Mouse (Mus musculus) heart, embryonic 12.5 days (tissue): ENCODE data around the gene Zdhhc8. TPM values are rescaled to one million over a fixed set of nuclear protein-coding genes. Genes with fewer than 3 reads are reported as not detected.

Source experiments
- ATAC-seq: fragments of 200-750 bp; cut with Nextera tagmentation; 2 replicates; pipeline ENCODE4 v1.8.0; 2017; ENCODE audit warnings: moderate TSS enrichment, moderate library complexity; ENCODE audit not compliant: insufficient number of reproducible peaks, low FRiP score
- H3K27ac ChIP-seq: fragments of 300-500 bp; sonication (generic); 2 replicates; pipeline ENCODE4 v1.5.1; 2016; ENCODE audit warnings: mild to moderate bottlenecking, moderate library complexity; ENCODE audit not compliant: poor library complexity, severe bottlenecking
- H3K27me3 ChIP-seq: fragments of 300-500 bp; sonication (generic); replicated peaks from 2 replicates; pipeline ENCODE4 v1.6.1; 2016; ENCODE audit warnings: mild to moderate bottlenecking, moderate library complexity
- H3K36me3 ChIP-seq: fragments of 300-500 bp; sonication (generic); 2 replicates; pipeline ENCODE4 v1.6.1; 2016; ENCODE audit warnings: mild to moderate bottlenecking, moderate library complexity
- H3K4me1 ChIP-seq: fragments of 300-500 bp; sonication (generic); replicated peaks from 2 replicates; pipeline ENCODE4 v1.6.1; 2016; ENCODE audit warnings: mild to moderate bottlenecking
- H3K4me2 ChIP-seq: fragments of 300-500 bp; sonication (generic); 2 replicates; pipeline ENCODE4 v1.6.1; 2016; ENCODE audit warnings: mild to moderate bottlenecking, moderate library complexity
- H3K4me3 ChIP-seq: fragments of 300-500 bp; sonication (generic); 2 replicates; pipeline ENCODE4 v1.5.1; 2016; ENCODE audit warnings: mild to moderate bottlenecking
- H3K9ac ChIP-seq: fragments of 300-500 bp; sonication (generic); 2 replicates; pipeline ENCODE4 v1.6.1; 2016; ENCODE audit warnings: mild to moderate bottlenecking, moderate library complexity
- H3K9me3 ChIP-seq: fragments of 300-500 bp; sonication (generic); replicated peaks from 2 replicates; pipeline ENCODE4 v1.6.1; 2016; ENCODE audit warnings: mild to moderate bottlenecking, moderate library complexity
- WGBS: fragments of 180-500 bp; shearing (Covaris S2); methylation state at CpG from one replicate; pipeline ENCODE4 v1.1.7; 2016; 5-methylcytosine and 5-hydroxymethylcytosine counted together
- microRNA counts: library from miRNA; unstranded; fragments of <30 nt; microRNA quantifications from one replicate; lab custom pipeline; 2017
- microRNA-seq: library from miRNA; unstranded; fragments of <30 nt; microRNA quantifications from one replicate; pipeline ENCODE4, GENCODE M21; 2017
- polyA plus RNA-seq: library from polyadenylated mRNA; unstranded; fragments of >200 nt; fragmentation: Nextera tagmentation; extraction: Ambion mirVana; gene quantifications from 2 replicates; pipeline ENCODE4 v1.2.1, GENCODE M21; 2016

The Zdhhc8 gene
- polyA plus RNA-seq, 1 experiment from 2014 or later, result 33.0 TPM

DNA sequence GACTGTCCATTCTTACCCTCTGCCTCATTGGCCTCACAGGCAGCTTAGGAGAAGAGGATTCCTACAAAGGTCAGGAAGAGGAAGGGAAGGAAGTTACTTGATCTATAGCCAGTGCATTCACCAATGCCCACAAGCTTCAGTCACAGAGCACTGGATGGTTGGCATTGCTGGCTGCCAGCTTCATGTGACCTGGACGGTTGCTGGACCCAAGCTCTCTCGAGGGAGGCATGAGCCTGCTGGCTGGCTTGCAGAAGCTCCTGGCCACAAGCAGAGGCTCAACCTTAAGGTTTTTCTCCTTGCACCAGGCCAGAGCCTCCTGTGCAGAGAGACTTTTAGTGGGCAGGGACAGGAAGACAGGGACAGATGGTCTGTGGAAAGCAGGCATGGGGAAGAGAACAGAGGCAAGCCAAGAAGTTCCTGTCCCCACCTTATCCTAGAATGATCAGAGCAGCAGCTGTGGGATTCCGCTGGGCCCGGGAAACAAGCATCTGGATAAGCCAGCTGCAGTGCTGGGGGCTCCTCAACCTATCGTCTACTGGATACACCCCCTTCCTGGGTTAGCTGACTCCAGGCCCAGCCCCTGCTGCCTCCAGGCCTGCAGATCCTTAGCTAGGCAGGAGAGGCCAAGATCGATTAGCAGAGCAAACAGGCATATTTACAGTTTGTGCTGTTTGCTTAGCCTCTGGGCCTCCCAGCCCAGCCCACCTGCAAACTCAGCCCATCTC, 59.0 kb downstream of the Zdhhc8 start:
- Histone ChIP-seq H3K4me3 (no peak overlapping the region), H3K4me1 (peaks cover 9% of the 10 kb centered on the region; the same call in 1 of the 2 replicates), H3K9ac (no peak overlapping the region), H3K36me3 (no peaks in the 10 kb centered on the region), H3K9me3 (no peaks in the 10 kb centered on the region), H3K27me3 (peaks cover 43% of the 10 kb centered on the region), H3K27ac (no peak overlapping the region), H3K4me2 (no peak overlapping the region)
- WGBS, result 43% methylated on average over 6 of the region's 6 CpGs
- no peak for ATAC-seq

DNA sequence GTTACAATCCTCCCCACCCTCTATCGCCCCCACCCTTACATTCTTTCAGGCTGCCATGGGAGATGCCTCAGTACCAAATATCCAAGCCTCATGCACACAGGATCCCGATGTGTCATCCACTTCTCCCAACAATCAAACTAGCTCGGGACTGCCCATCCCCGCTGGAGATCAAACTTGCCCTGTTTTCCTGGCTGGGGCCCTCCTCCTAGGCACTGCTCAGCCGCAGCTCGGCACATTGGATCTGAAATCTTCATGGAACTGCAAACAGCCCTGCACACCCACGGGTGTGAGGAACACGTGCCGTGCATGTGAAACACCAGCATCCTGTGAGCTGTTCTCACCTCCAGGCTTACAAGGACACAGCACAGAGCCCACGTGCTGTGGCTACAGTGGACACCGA, 61.1 kb downstream of the Zdhhc8 start:
- Histone ChIP-seq H3K27me3 (peaks cover 44% of the 10 kb centered on the region), H3K4me1 (peaks cover 9% of the 10 kb centered on the region; the same call in 1 of the 2 replicates), H3K36me3 (no peaks in the 10 kb centered on the region), H3K4me3 (no peak overlapping the region), H3K9me3 (no peaks in the 10 kb centered on the region), H3K4me2 (no peak overlapping the region), H3K27ac (no peak overlapping the region), H3K9ac (no peak overlapping the region)
- no peak for ATAC-seq
- 53% methylated on average over 11 of the region's 11 CpGs for whole genome bisulfite sequencing

DNA sequence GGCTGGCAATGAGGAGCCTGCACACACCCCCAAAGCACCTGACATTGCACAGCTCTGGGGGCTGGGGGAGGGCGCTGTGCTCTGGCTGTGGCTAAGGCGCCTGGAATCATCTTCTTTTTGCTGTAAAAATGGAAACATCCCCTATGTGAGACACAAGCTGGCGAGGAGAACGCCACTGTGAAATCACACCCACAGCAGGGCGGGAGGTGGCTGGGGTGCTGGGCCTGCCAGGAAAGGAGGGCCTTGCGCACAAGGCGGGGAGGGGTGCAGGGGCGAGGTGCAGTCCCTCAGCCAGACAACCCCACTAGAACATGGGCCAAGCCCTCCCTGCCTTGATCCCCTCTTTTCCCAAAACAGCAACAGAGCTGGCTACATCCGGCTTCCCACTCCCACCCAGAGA, 61.7 kb downstream of the Zdhhc8 start:
- ATAC-seq, result no peak
- Histone ChIP-seq H3K27me3 (peaks cover 41% of the 10 kb centered on the region), H3K4me1 (peaks cover 14% of the 10 kb centered on the region; the same call in 1 of the 2 replicates), H3K36me3 (no peaks in the 10 kb centered on the region), H3K9ac (no peak overlapping the region), H3K9me3 (no peaks in the 10 kb centered on the region), H3K4me2 (no peak overlapping the region), H3K4me3 (no peak overlapping the region), H3K27ac (no peak overlapping the region)
- 75% methylated on average over 9 of the region's 9 CpGs for WGBS

DNA sequence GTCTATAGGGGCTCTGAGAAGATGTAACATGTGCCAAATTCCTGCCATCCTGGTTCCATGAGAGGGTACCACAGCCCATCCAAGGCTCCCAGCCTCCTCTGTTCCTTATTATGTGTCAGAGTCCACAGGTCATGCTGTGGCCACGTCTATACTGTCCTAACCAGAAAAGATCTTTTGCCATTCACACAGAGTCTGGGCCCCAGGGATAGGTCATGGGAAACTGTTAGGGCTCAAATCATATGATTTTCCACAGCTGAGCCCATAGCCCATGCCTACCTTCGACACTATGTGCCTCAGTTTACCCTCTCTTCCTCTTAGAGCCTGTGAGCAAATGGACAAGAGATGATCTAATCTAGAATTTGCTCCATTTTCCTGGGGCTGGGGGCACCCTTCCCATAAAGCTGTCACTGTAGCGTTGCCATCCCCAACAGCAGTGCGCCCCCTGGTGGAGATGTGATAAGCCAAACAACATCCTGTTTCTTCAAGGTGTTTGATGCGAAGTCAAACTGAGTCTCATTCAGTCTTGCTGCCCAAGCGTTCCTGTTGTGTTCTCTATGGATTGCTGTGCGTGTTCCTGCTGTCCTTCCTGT, 62.6 kb downstream of the Zdhhc8 start:
- H3K36me3 ChIP-seq, result no peaks in the 10 kb centered on the region
- 11% methylated on average over 7 of the region's 7 CpGs for WGBS
- no peaks in the 10 kb centered on the region for H3K9me3 ChIP-seq
- H3K4me3 ChIP-seq, result no peak overlapping the region
- no peak overlapping the region for H3K27ac ChIP-seq
- ATAC-seq, result no peak
- H3K27me3 ChIP-seq, result peaks cover 34% of the 10 kb centered on the region
- no peak overlapping the region for H3K9ac ChIP-seq
- no peak overlapping the region for H3K4me2 ChIP-seq
- peaks cover 14% of the 10 kb centered on the region; the same call in 1 of the 2 replicates for H3K4me1 ChIP-seq

MicroRNAs within 50 kb of the gene (microRNA counts, 519-probe panel; counts per million panel counts)
- not detected for microRNA mmu-miR-1306 (lab: Ali Mortazavi, UCI)

Small RNA genes lying within 50 kb of the gene (microRNA-seq; reads per million reads assigned to microRNA genes)
- 0.71 reads per million for gene Gm24572
- gene Mir1306, result 178 reads per million, percentile 60 among the genes with 10 or more reads in this experiment

Other genes starting within 250 kb of the Zdhhc8 start
- 56.7 and 59.2 TPM in 2 replicates for gene Dgcr6, start 182.3 kb downstream of the Zdhhc8 start, polyA plus RNA-seq
- 7.8 and 8.7 TPM in 2 replicates for gene Prodh, start 144.9 kb downstream of the Zdhhc8 start, polyA plus RNA-seq
- gene Rtn4r, start 107.5 kb downstream of the Zdhhc8 start, polyA plus RNA-seq, result 0.40 and 0.44 TPM in 2 replicates
- 0.14 and 0.15 TPM in 2 replicates for gene Ccdc188, start 17.3 kb downstream of the Zdhhc8 start, polyA plus RNA-seq
- 57.2 and 61.9 TPM in 2 replicates for gene Trmt2a, start 13.5 kb upstream of the Zdhhc8 start, polyA plus RNA-seq
- gene Ranbp1, start 13.6 kb upstream of the Zdhhc8 start, polyA plus RNA-seq, result 512 and 519 TPM in 2 replicates
- gene Gm49776, start 23.2 kb upstream of the Zdhhc8 start, polyA plus RNA-seq, result 1.2 and 1.7 TPM in 2 replicates
- 24.0 and 24.9 TPM in 2 replicates for gene Dgcr8, start 54.1 kb upstream of the Zdhhc8 start, polyA plus RNA-seq
- gene Tango2, start 113.0 kb upstream of the Zdhhc8 start, polyA plus RNA-seq, result 48.4 and 50.3 TPM in 2 replicates
- 32.5 and 36.9 TPM in 2 replicates for gene Arvcf, start 113.0 kb upstream of the Zdhhc8 start, polyA plus RNA-seq
- 34.9 and 37.2 TPM in 2 replicates for gene Txnrd2, start 191.2 kb upstream of the Zdhhc8 start, polyA plus RNA-seq
- gene Comt, start 191.7 kb upstream of the Zdhhc8 start, polyA plus RNA-seq, result 88.2 and 90.8 TPM in 2 replicates